Mouse (Mus musculus) kidney, adult 2 months (tissue): ENCODE results near the gene Prcp.

Experiments
- CTCF ChIP-seq: fragments of 200-500 bp; conservative IDR thresholded peaks from 2 replicates; pipeline ENCODE4 v1.5.1; 2011; ENCODE audit warnings: low read depth, mild to moderate bottlenecking, control low read depth, low read length, moderate library complexity, mixed read lengths; ENCODE audit not compliant: insufficient read depth, insufficient read length
- POLR2A ChIP-seq: fragments of 200-500 bp; IDR thresholded peaks from one replicate; pipeline ENCODE4 v1.6.1; 2011; ENCODE audit warnings: low read depth, low read length, control low read depth

DNA sequence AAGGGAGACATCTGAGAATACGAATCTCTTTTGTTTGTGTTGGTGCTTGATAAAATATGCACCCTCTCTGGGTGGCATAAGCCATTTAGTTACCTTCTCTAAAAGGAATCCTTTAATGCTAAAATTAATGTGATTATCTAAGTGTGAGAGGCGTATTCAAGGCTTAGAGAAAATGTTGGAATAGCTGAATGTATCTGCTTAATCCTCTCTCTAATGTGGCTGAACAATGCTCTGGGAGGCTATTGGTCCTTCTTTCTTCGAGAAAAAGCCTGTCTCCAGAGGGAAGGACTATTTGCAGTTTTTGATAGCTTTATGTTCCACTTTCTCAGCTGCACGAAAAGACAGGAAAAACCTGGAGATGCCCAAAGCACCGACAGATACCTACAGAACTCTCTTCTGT lies 62.5 kb downstream of the Prcp start:
- TF ChIP-seq CTCF (no peak), POLR2A (no peak)
